Mouse (Mus musculus): Measurements from ENCODE around the gene Rnf39.
"Not testable (repeated sequence)": the region's sequence is repeated elsewhere in the genome, so short reads cannot be mapped to it uniquely, and the experiment has no call there.

DNA sequence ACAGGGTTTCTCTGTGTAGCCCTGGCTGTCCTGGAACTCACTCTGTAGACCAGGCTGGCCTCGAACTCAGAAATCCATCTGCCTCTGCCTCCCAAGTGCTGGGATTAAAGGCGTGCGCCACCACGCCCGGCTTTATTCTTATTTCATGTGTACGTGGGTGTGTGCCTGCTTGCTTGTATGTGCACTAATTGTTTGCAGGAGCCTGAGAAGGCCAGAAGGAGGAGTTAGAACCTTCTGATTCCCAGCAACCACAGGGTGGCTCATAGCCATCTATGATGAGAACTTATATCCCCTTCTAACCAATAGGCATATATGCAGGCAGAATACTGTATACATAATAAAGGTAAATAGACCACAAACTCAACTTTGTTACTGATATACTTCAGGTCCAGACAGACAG, 47.9 kb downstream of the Rnf39 start:
- not testable (repeated sequence) for TF ChIP-seq CTCF (IDR thresholded peaks at IDR 0.05; ENCODE audit: borderline replicate concordance, insufficient read depth, low read length); POLR2A (IDR thresholded peaks at IDR 0.05; ENCODE audit: low read depth, low read length)

All from embryonic fibroblast, embryonic 13.5 days (primary cell).